Comparison of ENCODE assay signal across 22 mouse cellular contexts in genomic region chr16:54091061-54091765, GRCm38 (mm10).
A peak's percentile ranks its signal among the peaks of the same experiment; 100 is the strongest.
DNase-seq lines count a peak whose midpoint lies in the region; ATAC-seq lines count a peak whose summit lies in the region.
"Had no signal": no experiment of that assay in that cellular context is flagged by ENCODE, and none has a peak within 500 bp of the region (broad histone marks: within the 10 kb centered on the region; RNA-seq: fewer than 3 reads in every experiment).

No protein-coding gene starts in this region.

- no peaks in the 10 kb centered on the region for H3K4me1 ChIP-seq in forebrain, embryonic 14.5 days (ENCODE audit: control insufficient read depth, insufficient read depth, low read length)
- H3K4me1 ChIP-seq in forebrain, embryonic 10.5 days, result no peaks in the 10 kb centered on the region
- H3K4me1 ChIP-seq in forebrain, embryonic 16.5 days (replicated peaks; ENCODE audit: control insufficient read depth, insufficient read depth, low read length), result no peaks in the 10 kb centered on the region
- H3K4me1 ChIP-seq in forebrain, embryonic 13.5 days, result no peaks in the 10 kb centered on the region
- H3K4me1 ChIP-seq: embryonic facial prominence, embryonic 10.5 days; embryonic facial prominence, embryonic 12.5 days had no signal

- peak; percentile 59 for DNase-seq in forebrain, embryonic 14.5 days (ENCODE audit: low spot score)
- DNase-seq in forebrain, embryonic 10.5 days (ENCODE audit: extremely low spot score, low spot score), result no peak
- DNase-seq: adrenal gland, adult 8-10 months; adrenal gland, postnatal 14 days; adrenal gland, postnatal 36 days; B cell, adult 2 months; cerebellum, adult 11-12 months; cerebellum, adult 2 months; cerebellum, adult 9-10 months; cerebellum, postnatal 10 days; cerebellum, postnatal 25 days; forebrain, postnatal 0 days had no signal

- no peak overlapping the region; the same call in 1 of the 2 replicates for H3K27ac ChIP-seq in forebrain, embryonic 14.5 days (ENCODE audit: low read depth, low read length)
- H3K27ac ChIP-seq in forebrain, embryonic 10.5 days, result no peak overlapping the region
- H3K27ac ChIP-seq in forebrain, embryonic 16.5 days (ENCODE audit: low read length), result peak overlapping the region; percentile 60; the same call in 1 of the 2 replicates
- H3K27ac ChIP-seq in forebrain, embryonic 13.5 days, result no peak overlapping the region
- H3K27ac ChIP-seq: embryonic facial prominence, embryonic 10.5 days; embryonic facial prominence, embryonic 12.5 days had no signal

- no peak for ATAC-seq in forebrain, embryonic 14.5 days
- ATAC-seq in forebrain, embryonic 16.5 days, result no peak
- ATAC-seq in forebrain, embryonic 13.5 days, result no peak; the same call in 1 of the 2 replicates
- ATAC-seq in megakaryocyte, adult 5-6 weeks (ENCODE audit: poor library complexity, severe bottlenecking), result no peak
- ATAC-seq: activated CD4-positive, CD25-positive, alpha-beta regulatory T cell, adult 4 months; CD4-positive, CD25-positive, alpha-beta regulatory T cell, adult 4 months; forebrain, postnatal 0 days; Patski had no signal

- no peak overlapping the region for H3K9ac ChIP-seq in forebrain, embryonic 14.5 days (ENCODE audit: low read length)
- no peak overlapping the region for H3K9ac ChIP-seq in forebrain, embryonic 16.5 days (replicated peaks; ENCODE audit: low read depth, low read length)
- no peak overlapping the region for H3K9ac ChIP-seq in forebrain, embryonic 13.5 days
- H3K9ac ChIP-seq: embryonic facial prominence, embryonic 12.5 days; forebrain, postnatal 0 days had no signal

- 85% methylated on average over 2 of the region's 2 CpGs for WGBS in forebrain, embryonic 14.5 days
- 89% methylated on average over 2 of the region's 2 CpGs for WGBS in forebrain, embryonic 10.5 days
- WGBS in forebrain, embryonic 16.5 days, result 79% methylated on average over 2 of the region's 2 CpGs
- WGBS in forebrain, embryonic 13.5 days, result 95% methylated on average over 2 of the region's 2 CpGs

- H3K4me3 ChIP-seq in forebrain, embryonic 14.5 days (ENCODE audit: low read depth, low read length), result no peak overlapping the region
- H3K4me3 ChIP-seq in forebrain, embryonic 10.5 days, result no peak overlapping the region
- no peak overlapping the region for H3K4me3 ChIP-seq in forebrain, embryonic 16.5 days (replicated peaks; ENCODE audit: low read length)
- no peak overlapping the region for H3K4me3 ChIP-seq in forebrain, embryonic 13.5 days
- H3K4me3 ChIP-seq: embryonic facial prominence, embryonic 10.5 days; embryonic facial prominence, embryonic 12.5 days had no signal

- H3K4me2 ChIP-seq in forebrain, embryonic 14.5 days (ENCODE audit: low read length), result no peak overlapping the region
- H3K4me2 ChIP-seq in forebrain, embryonic 16.5 days (ENCODE audit: low read length), result no peak overlapping the region
- no peak overlapping the region for H3K4me2 ChIP-seq in forebrain, embryonic 13.5 days
- H3K4me2 ChIP-seq: embryonic facial prominence, embryonic 12.5 days had no signal

- no peaks in the 10 kb centered on the region for H3K36me3 ChIP-seq in forebrain, embryonic 14.5 days (ENCODE audit: control insufficient read depth, insufficient read depth, low read length)
- H3K36me3 ChIP-seq in forebrain, embryonic 10.5 days (replicated peaks), result no peaks in the 10 kb centered on the region
- H3K36me3 ChIP-seq in forebrain, embryonic 16.5 days (ENCODE audit: control insufficient read depth, insufficient read depth), result no peaks in the 10 kb centered on the region
- no peaks in the 10 kb centered on the region for H3K36me3 ChIP-seq in forebrain, embryonic 13.5 days (ENCODE audit: poor library complexity, severe bottlenecking)
- H3K36me3 ChIP-seq: embryonic facial prominence, embryonic 10.5 days; embryonic facial prominence, embryonic 12.5 days; G1E had no signal

- no peaks in the 10 kb centered on the region for H3K9me3 ChIP-seq in forebrain, embryonic 14.5 days (replicated peaks; ENCODE audit: control insufficient read depth, low read length)
- H3K9me3 ChIP-seq in forebrain, embryonic 10.5 days, result no peaks in the 10 kb centered on the region
- no peaks in the 10 kb centered on the region for H3K9me3 ChIP-seq in forebrain, embryonic 16.5 days (ENCODE audit: control insufficient read depth, low read length)
- no peaks in the 10 kb centered on the region for H3K9me3 ChIP-seq in forebrain, embryonic 13.5 days (replicated peaks)
- H3K9me3 ChIP-seq: embryonic facial prominence, embryonic 10.5 days; embryonic facial prominence, embryonic 12.5 days; G1E had no signal

- no peaks in the 10 kb centered on the region for H3K27me3 ChIP-seq in forebrain, embryonic 14.5 days (replicated peaks; ENCODE audit: control insufficient read depth, insufficient read depth, low read length)
- H3K27me3 ChIP-seq in forebrain, embryonic 10.5 days (ENCODE audit: poor library complexity, severe bottlenecking), result no peaks in the 10 kb centered on the region
- H3K27me3 ChIP-seq in forebrain, embryonic 16.5 days (replicated peaks; ENCODE audit: control insufficient read depth, insufficient read depth, low read length), result no peaks in the 10 kb centered on the region
- H3K27me3 ChIP-seq in forebrain, embryonic 13.5 days, result no peaks in the 10 kb centered on the region
- H3K27me3 ChIP-seq: CH12.LX; embryonic facial prominence, embryonic 12.5 days; Patski had no signal
